ENCODE assay signal across 19 mouse cellular contexts in the genomic region with DNA sequence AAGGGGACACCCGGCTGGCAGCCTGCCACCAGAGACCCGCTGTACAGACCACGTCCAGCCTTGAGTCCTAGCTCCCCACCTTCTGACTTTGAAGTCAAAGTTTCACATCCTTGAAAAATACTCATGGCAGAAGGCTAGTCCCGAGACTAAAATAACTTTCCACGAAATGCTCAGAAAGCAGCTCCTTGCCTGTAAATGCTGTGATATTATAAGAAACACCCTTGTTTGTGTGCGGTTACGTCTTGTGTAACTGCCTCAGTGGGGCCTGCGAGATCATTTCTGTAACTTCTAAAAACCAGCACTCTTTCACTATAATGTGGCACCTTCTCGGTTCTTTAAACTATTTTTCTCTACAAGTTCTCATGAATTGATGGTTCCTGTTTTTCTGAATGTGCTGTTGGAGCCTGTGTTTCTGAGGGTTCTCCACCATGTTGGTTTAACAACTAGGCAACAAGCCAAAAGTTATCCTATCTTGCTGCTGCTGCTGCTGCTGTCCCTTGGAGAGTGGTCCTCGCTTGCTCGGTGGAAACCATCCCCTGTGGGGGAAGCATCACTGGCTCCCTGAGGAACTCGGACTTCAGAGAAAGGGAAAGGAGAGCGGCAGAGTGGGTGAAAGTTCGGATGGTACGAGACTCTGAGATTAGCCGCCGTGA.
DNase-seq lines count a peak whose midpoint lies in the region; ATAC-seq lines count a peak whose summit lies in the region.
"Had no signal": no experiment of that assay in that cellular context is flagged by ENCODE, and none has a peak within 500 bp of the region (broad histone marks: within the 10 kb centered on the region; RNA-seq: fewer than 3 reads in every experiment).

No protein-coding gene starts in this region.

- WGBS in heart, embryonic 11.5 days (ENCODE audit: insufficient replicate concordance), result 69% methylated on average over 17 of the region's 17 CpGs
- WGBS in hindbrain, embryonic 13.5 days, result 88% methylated on average over 17 of the region's 17 CpGs

- no peak overlapping the region for H3K4me3 ChIP-seq in heart, embryonic 11.5 days (ENCODE audit: low read depth, low read length)
- H3K4me3 ChIP-seq in hindbrain, embryonic 13.5 days, result no peak overlapping the region
- H3K4me3 ChIP-seq: embryonic facial prominence, embryonic 12.5 days; forebrain, embryonic 12.5 days; hindbrain, embryonic 12.5 days; intestine, embryonic 15.5 days had no signal

- no peaks in the 10 kb centered on the region for H3K9me3 ChIP-seq in heart, embryonic 11.5 days (replicated peaks; ENCODE audit: control insufficient read depth, low read length)
- no peaks in the 10 kb centered on the region for H3K9me3 ChIP-seq in hindbrain, embryonic 13.5 days
- H3K9me3 ChIP-seq: embryonic facial prominence, embryonic 12.5 days; forebrain, embryonic 12.5 days; hindbrain, embryonic 12.5 days; intestine, embryonic 15.5 days had no signal

- no peak overlapping the region for H3K4me2 ChIP-seq in heart, embryonic 11.5 days
- H3K4me2 ChIP-seq in hindbrain, embryonic 13.5 days, result no peak overlapping the region
- H3K4me2 ChIP-seq: embryonic facial prominence, embryonic 12.5 days; forebrain, embryonic 12.5 days; hindbrain, embryonic 12.5 days; intestine, embryonic 15.5 days had no signal

- no peaks in the 10 kb centered on the region for H3K27me3 ChIP-seq in heart, embryonic 11.5 days (ENCODE audit: control insufficient read depth, insufficient read depth, low read length)
- H3K27me3 ChIP-seq in hindbrain, embryonic 13.5 days, result 0 out of 2 replicates have a peak, but pooled peaks cover 15% of the 10 kb centered on the region
- H3K27me3 ChIP-seq: forebrain, embryonic 12.5 days; hindbrain, embryonic 12.5 days; intestine, embryonic 15.5 days had no signal

- H3K9ac ChIP-seq in heart, embryonic 11.5 days (ENCODE audit: low read depth, low read length), result no peak overlapping the region
- no peak overlapping the region for H3K9ac ChIP-seq in hindbrain, embryonic 13.5 days
- H3K9ac ChIP-seq: embryonic facial prominence, embryonic 12.5 days; forebrain, embryonic 12.5 days; hindbrain, embryonic 12.5 days; intestine, embryonic 15.5 days had no signal

- no peak for ATAC-seq in heart, embryonic 11.5 days (replicated peaks; ENCODE audit: insufficient number of reproducible peaks, low FRiP score, low TSS enrichment)
- ATAC-seq in granulocyte monocyte progenitor cell, adult 5-6 weeks (replicated peaks; ENCODE audit: poor library complexity, severe bottlenecking), result peak; percentile 47
- ATAC-seq in monocyte, adult 5-6 weeks (replicated peaks; ENCODE audit: insufficient number of reproducible peaks, low FRiP score, low TSS enrichment, poor library complexity, severe bottlenecking), result peak; percentile 5; the same call in 1 of the 2 replicates
- ATAC-seq in hindbrain, embryonic 13.5 days (ENCODE audit: low FRiP score), result no peak
- ATAC-seq in erythroblast, adult 5-6 weeks (replicated peaks; ENCODE audit: low FRiP score, poor library complexity, severe bottlenecking), result no peak
- ATAC-seq: forebrain, embryonic 16.5 days; hindbrain, postnatal 0 days; intestine, embryonic 15.5 days had no signal

- no peak overlapping the region for H3K27ac ChIP-seq in heart, embryonic 11.5 days (ENCODE audit: low read depth, low read length)
- no peak overlapping the region for H3K27ac ChIP-seq in hindbrain, embryonic 13.5 days
- H3K27ac ChIP-seq: embryonic facial prominence, embryonic 12.5 days; forebrain, embryonic 12.5 days; hindbrain, embryonic 12.5 days; hindbrain, postnatal 0 days; intestine, embryonic 15.5 days had no signal

- no peaks in the 10 kb centered on the region for H3K36me3 ChIP-seq in heart, embryonic 11.5 days (ENCODE audit: control insufficient read depth, insufficient read depth, low read length)
- H3K36me3 ChIP-seq in hindbrain, embryonic 13.5 days, result no peaks in the 10 kb centered on the region
- H3K36me3 ChIP-seq: embryonic facial prominence, embryonic 12.5 days; forebrain, embryonic 12.5 days; hindbrain, embryonic 12.5 days; intestine, embryonic 15.5 days had no signal

- H3K4me1 ChIP-seq in heart, embryonic 11.5 days (ENCODE audit: control insufficient read depth, insufficient read depth, low read length), result 0 out of 2 replicates have a peak, but pooled peaks cover 3% of the 10 kb centered on the region
- peaks cover 9% of the 10 kb centered on the region; the same call in 1 of the 2 replicates for H3K4me1 ChIP-seq in hindbrain, embryonic 13.5 days (replicated peaks)
- H3K4me1 ChIP-seq: embryonic facial prominence, embryonic 12.5 days had no signal

- peak; percentile 88 for DNase-seq in heart, adult 11 months
- DNase-seq in MEL-GATA-1-ER (ENCODE audit: extremely low read depth, low read depth), result peak; percentile 75
- DNase-seq: adrenal gland, postnatal 10 days; cerebellum, adult 18-20 months; cerebellum, postnatal 14 days; gastrocnemius, postnatal 14 days; heart, postnatal 10 days; heart, postnatal 4 days had no signal

Comparison
In these comparisons a context has a peak if more than half of its experiments do, and no peak if none do; other contexts are left out.
1. ATAC-seq: peak in granulocyte monocyte progenitor cell, adult 5-6 weeks (single experiment) and monocyte, adult 5-6 weeks (single experiment); none in heart, embryonic 11.5 days (single experiment), hindbrain, embryonic 13.5 days (single experiment) and erythroblast, adult 5-6 weeks (single experiment).